Mouse (Mus musculus) megakaryocyte, adult 5-6 weeks (primary cell): ENCODE data around the gene Art4. TPM values are rescaled to one million over a fixed set of nuclear protein-coding genes. Genes with fewer than 3 reads are reported as not detected.
A peak's percentile ranks its signal among the peaks of the same experiment; 100 is the strongest.
"Not testable (repeated sequence)": the region's sequence is repeated elsewhere in the genome, so short reads cannot be mapped to it uniquely, and the experiment has no call there.

ENCODE experiments used
- ATAC-seq: 2 replicates; pipeline ENCODE4 v1.8.0; 2016; ENCODE audit warnings: mild to moderate bottlenecking, inconsistent platforms; ENCODE audit not compliant: poor library complexity, severe bottlenecking
- total RNA-seq, 2 experiments: library from RNA; stranded (forward) in 1 of 2; stranded (reverse) in 1 of 2; fragments of 153-499, 151-499 nt in 1 of 2; fragments of 221-1000, 200-1000 nt in 1 of 2; gene quantifications; 2 replicates each; pipeline versions ENCODE4 v1.2.3 to v1.2.4; 2015 to 2017

Gene Art4
- total RNA-seq (2015): 0.31 TPM in 1 of 2 replicates, not detected in the other
- total RNA-seq (2017): 0.18 and 0.94 TPM in 2 replicates

DNA sequence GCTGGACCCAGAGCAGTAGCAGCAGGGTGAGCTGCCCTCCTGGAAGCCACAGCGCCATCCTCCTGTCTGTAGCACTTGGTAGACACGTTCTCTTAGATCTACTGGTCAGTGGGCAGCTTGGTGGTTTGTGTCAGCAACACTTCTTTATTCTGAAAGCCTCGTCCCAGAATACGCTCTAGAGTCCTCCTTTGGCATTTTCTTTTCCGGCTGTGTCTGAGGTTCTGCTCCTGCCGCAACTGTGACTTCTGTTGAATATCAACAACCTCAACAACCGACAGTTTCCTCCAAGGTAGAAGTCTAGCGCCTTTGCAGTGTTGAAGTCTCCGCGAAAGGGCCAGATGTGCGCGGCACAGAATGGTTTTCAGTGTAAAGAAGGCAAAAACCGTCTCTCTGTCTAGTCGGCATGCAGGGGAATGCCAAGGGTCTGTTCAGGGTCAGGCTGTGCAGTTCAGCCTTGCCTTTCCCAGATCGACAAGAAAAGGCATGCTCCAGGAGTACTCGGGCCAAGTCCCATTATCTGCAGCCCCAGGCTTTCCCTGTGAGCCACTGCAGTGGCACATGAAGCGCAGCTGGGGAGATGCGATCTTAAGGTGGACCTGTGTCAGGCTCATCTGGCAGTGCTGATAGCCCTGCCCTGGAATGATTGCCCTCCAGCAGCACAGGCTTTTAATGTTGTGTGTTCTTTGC lies at the start of gene Art4:
TSS of gene Art4 (minus strand) at position 548 of the 687 bp plus-strand sequence.
- peak; percentile 56 for ATAC-seq

DNA sequence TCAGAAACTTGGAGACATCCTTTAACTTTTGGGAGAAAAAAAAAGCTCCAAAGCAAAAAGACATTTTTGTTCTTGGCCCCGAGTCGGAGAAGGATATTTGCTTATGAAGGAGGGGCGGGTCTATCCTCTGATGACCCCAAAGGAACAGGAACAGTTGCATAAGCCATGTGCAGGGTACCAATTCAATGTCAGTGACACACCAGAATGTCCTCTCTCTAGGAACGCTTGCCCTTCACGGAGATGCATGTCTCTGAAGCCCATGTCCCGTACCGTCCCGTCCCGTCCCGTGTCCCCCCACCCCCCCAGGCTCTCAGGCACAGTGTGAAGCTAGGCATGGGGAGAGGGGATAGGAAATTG lies 49.4 kb upstream of the Art4 start:
- ATAC-seq: no peak

DNA sequence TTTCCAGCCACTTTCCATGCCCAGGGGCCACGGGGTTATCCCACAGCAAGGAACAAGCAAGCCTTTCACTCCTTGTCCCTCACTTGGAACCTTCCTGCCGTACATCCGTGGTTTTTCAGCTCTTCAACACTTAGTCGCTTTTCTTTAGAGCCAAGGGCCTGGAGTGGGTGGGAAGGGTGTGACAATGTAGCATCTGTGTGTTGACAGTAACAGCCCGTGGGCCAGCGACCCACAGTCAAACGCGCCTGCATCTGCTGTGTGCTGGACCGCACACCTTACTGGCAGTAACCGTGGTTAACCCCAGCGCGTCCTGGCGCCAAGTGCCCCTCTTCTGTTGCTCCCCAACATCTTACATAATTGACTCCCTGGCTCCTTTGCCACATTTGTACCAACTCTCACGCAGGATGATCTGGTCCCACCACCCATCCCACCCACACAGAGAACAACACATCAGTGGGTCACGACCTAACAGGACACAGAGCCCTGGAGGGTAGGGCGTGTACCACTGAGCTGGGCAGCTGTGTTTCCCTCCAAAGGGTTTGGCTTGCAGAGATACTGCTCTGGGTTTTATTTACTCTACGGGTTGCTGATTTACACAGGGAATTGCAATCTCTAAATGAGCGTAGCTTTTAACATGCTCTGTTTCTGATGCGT lies 48.9 kb upstream of the Art4 start:
- ATAC-seq: no peak

DNA sequence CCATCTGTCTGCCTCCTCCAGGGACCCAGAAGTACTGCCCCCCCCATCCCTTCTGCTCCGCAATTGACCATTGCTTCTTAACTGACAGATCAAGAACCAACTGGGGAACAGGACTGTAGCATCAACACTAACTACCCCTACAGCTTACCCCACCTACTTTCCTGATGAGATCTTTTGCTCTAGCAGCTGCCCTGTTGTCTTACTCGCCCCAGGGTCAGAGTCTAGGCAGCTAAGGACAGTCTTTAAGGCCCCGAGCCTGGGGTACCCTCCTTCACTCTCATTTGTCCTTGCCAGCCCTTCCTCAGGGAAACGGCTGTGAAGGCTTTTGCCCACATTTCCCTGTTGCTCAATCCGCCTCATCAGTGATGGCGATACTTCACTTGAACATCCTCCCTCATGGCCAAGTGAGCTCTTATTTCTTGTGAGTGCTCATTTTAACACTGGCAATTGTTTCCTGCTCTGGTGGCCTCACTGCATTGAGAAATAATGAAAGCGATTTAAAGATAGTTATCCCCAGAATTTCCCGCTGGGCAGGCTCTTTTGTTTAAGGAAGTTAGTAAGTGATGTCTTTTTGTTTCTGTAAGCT lies 46.4 kb upstream of the Art4 start:
- peak; percentile 51 for ATAC-seq

DNA sequence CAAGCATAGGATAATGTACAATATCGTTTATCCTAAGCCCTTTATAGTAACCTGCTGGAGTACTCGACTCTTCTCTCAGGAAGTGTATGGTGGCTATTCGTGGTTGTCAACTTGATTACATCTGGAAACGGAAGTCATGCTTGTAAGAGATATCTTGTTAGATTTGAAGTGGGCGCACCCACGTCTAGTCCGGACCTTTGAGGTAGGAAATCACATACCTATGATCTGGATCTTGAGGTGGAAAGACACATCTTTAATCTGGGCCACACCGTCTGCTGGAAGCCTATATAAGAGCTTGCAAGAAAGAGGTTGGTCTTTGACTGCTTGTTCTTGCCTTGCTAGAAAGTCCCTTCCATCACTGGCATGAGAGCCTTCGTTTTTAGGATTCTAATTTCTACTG lies 45.0 kb upstream of the Art4 start:
- ATAC-seq: peak; percentile 20; the same call in 1 of the 2 replicates

DNA sequence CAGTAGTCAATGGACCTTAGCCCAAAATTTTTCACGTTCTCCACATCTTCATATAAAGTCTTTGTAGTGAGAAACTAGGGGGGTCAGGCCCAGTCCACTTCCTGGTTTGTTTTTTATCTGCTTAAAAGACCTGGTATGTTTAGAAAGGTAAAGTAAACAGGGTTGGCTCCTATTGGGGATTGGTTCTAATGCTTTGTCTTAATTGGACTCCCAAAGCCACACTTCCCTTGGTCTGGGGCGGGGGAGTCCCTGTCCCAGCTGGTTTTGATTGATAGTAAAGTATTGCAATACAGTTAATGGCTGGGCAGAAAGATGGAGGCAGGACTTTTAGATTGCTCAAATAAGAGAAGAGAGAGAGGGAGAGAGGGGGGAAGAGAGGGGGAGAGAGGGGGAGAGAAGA lies 43.5 kb upstream of the Art4 start:
- no peak for ATAC-seq

DNA sequence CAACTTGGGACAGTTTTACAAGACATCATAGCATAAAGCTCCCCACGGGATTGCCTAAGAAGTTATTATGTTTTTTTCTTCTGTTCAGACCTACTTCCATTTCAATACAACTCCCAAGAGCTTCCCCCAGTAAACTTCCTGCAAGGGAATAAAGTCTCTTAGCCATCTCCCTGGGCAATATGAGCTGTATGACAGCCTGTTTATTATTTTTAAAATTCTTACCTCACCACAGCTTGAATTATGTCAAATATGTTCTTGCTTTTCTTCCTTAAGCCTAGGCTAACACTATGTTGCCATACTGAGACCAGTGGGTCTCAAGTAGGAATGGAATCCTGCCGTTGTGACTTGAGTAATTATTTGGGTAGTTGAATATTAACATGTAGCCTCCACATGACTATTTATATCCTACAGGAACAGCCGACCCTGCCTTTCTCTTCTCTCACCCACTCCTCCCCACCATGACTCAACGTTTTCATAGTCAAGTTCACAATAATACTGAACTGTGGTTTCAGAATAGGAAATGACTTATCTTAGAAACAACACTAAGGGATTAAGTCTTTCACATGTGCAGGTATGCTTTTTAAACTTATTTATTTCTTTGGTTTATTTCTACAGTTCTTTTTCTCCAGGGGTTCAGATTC lies 43.0 kb upstream of the Art4 start:
- 0 out of 2 replicates have a peak, but pooled peaks have one; percentile 23 for ATAC-seq

DNA sequence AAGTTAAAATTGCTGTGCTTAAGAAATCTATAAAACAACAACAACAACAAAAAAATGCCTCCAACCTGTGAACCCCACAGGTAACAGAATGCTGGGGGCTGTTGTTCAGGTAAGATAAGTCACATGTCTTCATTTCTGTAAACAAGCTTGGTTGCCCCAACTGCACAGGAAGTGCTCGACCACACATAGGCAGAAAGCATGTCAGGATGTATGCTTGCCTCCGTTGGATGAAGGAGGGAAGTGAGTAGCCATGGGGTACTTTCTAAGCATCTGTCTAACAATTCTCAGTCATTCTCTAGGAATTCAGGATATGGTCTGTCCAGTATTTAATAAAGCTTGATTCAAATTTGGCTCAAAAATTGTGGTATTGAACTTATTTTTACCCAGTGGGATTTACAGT lies 41.4 kb upstream of the Art4 start:
- peak; percentile 62 for ATAC-seq

DNA sequence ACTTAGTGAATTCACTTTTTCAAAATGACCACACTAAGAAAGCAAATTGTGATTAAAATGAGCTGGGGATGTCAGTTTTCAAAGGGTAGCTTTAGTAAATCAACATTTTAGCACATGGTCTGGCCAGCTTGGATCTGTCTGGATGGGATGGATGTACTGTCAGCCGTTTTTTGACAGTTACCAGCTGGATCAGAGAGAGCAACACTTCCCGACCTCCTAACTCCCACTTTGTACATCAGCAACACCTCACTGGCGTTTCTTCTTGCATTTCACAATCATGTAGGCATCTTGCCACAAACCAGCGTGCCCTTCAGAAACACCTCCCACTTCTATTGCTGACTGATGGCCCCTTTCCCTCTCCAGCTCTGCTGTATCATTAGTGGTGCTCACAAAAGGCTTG lies 40.7 kb upstream of the Art4 start:
- 0 out of 2 replicates have a peak, but pooled peaks have one; percentile 22 for ATAC-seq

DNA sequence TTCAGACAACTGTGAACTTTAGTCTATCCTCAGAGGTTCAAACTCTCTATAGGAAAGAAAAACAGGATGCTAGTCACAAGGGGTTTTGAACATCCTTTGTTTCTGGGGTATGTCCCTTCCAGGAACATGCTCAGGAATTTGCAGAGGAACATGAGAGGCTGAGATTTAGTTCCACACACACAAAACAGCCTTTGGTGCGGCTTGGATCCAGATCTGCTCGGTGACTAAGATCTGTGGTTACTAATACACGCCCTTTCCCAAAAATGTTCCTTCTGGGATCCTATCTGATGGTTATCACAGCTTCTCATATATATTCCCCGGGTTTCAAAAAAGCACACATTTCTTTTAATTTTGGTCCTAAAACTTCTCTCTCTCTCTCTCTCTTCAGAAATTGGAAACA lies 40.3 kb upstream of the Art4 start:
- no peak for ATAC-seq

DNA sequence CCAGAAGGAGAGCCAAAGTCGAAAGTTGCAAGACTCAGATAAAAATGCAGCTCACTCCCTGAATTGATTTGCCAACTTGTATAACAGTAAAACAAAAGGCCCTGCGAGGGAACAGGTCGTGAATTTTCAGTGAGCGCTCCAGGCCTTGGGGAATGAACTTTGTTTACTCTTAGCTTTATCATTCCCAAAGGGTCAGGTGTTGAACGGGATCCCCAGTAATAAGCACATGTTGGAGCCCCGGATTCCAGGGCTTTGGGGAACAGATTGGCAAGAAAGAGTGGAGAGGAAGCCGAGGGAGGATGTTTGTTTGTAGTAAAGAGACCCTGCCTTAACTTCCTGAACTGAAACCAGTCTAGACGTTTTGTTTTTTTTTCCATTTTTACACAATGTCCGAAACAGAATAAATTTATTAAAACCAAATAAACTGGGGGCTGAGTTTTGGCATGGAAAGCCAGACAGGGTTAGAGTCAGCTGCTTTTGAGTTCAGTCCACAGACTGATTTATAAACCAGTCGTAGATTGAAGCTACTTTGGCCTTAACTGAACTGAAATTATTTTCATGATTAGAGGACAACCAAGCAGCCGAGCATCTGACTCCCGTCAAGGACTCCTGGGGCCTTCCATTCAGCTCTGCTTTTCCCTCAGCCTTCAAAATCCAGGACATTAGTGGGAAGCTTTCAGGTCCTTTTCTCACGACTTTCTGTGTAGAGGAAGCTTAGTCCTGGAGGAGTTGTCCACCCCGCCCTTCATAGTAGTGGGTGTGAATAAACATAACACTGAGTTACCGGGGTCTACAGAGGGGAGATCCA lies 37.2 kb upstream of the Art4 start:
- no peak for ATAC-seq

DNA sequence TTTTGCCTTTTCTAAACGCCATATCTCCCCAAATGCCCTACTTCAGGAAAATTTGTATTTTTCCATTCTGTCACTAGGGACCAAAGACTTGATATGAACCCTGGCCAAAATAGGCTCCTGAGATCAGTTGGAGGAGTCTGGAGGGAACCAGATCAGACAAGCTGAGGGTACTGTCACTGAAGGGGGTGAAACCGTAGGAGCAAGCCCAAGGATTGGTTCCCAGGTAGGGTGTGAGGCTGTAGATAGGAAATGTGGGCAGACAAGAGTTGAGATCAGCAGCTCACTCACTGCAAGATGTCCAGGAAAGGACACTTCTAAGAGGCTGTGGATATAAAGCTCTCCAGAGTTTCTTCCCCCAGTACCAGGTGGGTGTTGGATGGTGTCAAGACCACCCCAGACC lies 34.5 kb upstream of the Art4 start:
- ATAC-seq: no peak

DNA sequence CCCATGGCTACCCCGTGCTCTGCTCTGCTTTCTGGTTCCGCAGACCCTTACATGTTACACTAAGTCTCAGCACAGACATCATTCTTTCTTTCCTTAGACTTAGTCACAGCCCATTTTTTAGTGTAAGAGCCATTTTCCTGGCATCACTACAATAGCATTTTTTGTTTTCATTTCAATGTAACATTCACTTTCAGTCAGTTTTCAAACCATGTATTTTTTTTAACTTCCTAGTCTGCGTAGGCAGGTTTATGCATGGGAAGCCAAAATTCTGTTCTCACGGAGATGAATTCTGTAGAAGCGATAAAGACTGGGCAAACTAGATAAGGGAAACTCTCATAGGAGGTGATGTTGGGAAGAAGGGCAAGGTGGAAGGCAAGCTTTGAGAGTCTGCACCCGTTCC lies 32.0 kb upstream of the Art4 start:
- ATAC-seq: no peak

DNA sequence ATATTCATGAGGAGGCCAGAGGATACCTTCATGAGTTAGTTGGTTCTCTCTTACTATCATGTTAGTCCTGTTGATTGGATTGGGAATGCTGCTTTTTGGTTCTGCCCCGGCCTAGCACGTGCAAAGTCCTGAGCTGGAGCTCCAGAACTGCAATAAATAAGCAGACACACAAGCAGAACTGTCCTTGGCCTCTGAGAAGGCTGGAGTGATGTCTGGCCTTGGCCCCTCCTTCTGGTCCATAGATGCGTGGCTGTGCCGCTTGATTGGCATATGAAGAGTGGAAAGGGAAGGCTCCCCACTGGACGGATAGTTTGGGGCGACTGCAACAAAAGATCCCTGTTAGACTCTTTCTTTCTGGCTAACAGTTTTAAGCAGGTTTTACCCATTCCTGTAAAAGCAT lies 31.5 kb upstream of the Art4 start:
- ATAC-seq: no peak

DNA sequence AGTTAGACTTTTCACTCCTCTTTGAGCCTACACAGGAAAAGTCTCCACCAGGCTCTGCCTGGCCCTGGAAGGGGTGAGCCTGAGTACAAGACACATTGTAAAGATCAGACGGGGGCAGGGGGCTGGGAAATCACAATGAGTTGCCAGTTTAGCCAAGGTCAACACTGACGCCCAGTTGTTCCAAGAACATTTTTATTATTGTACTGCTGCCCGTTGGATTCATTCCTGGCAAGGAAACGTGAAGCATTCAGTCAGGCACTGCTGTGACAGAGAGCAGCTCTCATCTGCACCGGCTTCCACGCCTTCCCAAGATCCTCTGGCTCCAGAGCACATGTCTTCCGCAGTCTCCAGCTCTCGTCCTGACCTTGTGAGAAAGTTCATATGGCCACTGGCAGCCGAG lies 30.3 kb upstream of the Art4 start:
- no peak for ATAC-seq

DNA sequence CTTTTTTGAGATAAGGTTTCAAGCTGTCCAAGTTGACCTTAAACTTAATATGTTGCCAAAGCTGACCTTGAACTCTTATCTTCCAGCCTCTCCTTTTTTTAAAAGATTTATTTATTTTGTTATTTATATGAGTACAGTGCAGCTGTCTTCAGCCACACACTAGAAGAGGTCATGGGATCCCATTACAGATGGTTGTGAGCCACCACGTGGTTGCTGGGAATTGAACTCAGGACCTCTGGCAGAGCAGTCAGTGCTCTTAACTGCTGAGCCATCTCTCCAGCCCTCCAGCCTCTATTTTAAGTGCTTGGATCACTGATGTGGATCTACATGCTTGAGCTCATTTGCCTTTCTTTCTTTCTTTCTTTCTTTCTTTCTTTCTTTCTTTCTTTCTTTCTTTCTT lies 27.2 kb upstream of the Art4 start:
- not testable (repeated sequence) for ATAC-seq

DNA sequence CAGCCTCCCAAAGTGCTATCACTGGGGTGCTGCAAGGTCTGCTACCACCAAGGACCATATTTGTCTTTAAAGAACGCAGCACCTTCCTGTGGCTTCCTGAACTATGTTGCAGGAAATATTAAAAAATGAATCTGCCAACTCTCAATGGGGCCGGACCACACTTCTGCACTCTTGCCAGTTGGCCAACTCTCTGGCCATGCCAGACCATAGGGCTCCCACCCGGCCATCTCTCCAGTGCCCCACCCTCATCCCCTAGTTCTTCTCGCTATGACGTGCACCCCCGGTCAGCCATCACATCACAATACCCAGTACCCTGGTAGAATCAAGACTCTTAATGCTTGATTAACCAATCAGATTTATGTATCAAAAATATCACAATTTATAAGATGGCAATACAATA lies 26.4 kb upstream of the Art4 start:
- ATAC-seq: no peak

DNA sequence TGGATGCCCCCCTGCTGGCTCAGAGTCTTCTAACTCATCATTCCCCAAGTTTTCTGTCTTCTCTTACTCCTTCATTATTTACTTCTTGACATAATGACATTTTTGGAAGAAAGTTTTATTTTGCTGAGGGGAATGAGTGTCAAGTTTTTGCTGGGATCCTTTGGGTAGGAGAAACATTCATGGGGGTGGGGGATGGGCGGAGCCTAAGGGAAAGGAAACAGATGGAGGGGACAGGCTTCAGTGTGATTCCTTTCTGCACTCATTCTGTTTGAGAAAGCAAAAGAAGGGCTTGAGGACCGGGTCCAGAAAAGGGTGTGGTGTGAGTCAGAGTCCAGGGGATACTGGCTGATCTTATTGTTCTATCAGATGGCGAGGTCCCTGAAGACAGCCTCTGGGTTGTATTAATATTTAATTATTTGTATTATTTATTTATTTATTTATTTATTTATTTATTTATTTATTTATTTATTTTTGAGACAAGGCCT lies 25.9 kb upstream of the Art4 start:
- no peak for ATAC-seq

DNA sequence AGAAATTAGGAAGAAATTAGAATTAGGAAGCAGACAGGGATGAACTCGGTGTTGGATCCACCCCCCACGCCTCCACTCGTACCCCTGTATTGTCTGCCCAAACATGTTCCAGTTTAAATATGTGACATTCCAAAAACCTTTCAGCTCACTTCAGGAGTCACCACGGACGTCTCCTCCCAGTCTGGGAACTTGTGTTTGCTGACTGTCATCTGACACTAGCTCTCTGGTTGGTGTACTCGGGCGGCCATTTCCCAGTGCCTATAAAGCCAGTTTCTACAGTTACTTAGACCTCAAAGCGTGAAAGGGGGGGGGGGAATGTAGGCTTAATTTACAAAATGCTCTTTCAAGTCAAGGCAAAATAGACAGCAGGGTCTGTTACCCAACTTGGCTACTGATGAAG lies 24.1 kb upstream of the Art4 start:
- no peak for ATAC-seq

DNA sequence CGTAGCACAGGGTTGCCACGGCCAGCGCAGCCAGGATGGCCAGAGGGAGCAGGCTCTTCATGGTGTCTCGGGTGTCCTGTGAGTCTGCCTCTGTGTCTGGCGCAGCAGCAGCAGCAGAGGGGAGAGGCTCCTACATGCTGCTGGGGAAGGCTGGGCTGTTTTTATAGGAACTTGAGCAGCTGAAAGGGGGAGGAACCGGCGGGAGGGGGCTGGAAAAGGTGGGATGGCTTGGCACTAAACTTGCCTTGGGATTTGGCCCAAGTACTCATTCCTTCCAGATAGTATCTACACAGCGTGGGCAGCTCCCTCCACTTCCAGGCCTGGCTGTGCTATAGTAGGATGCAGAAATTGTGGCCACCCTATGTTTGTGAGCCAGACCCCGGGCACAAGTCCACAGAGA lies 18.1 kb upstream of the Art4 start, which contains the start of gene Mgp:
TSS of gene Mgp (minus strand) at position 154 of the 400 bp plus-strand sequence.
- ATAC-seq: no peak

DNA sequence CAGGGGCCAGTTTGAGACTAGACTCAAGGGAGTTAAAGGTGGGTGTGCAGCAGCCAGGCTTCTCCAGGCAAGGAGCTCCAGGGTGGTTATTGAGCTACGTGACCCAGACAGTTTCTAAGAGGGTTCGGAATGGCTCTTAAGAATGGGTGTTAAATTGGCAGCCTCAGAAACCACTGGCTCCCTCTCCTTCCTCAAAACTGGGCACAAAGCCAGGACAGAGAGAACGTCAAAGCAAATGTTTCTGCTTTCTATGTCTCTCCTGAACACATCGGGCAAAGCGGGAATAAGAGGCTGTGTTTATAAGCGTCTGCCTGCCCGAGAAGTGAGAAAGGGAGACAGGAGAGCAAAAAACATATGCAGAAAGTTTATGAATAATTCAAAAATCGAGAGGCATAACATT lies 17.1 kb upstream of the Art4 start:
- ATAC-seq: no peak
